Mouse (Mus musculus) olfactory bulb, adult 2 months (tissue): ENCODE results near the gene Olfr1389.
"Not testable (repeated sequence)": the region's sequence is repeated elsewhere in the genome, so short reads cannot be mapped to it uniquely, and the experiment has no call there.

ENCODE experiments used
- CTCF ChIP-seq: fragments of 200-500 bp; IDR thresholded peaks from 2 replicates; pipeline ENCODE4 v1.5.1; 2012; ENCODE audit warnings: low read depth, mild to moderate bottlenecking, low read length, moderate library complexity; ENCODE audit not compliant: insufficient read depth
- POLR2A ChIP-seq: fragments of 200-500 bp; IDR thresholded peaks from 2 replicates; pipeline ENCODE4 v1.6.1; 2012; ENCODE audit warnings: mild to moderate bottlenecking, low read depth, low read length, moderate library complexity; ENCODE audit not compliant: insufficient read depth

DNA sequence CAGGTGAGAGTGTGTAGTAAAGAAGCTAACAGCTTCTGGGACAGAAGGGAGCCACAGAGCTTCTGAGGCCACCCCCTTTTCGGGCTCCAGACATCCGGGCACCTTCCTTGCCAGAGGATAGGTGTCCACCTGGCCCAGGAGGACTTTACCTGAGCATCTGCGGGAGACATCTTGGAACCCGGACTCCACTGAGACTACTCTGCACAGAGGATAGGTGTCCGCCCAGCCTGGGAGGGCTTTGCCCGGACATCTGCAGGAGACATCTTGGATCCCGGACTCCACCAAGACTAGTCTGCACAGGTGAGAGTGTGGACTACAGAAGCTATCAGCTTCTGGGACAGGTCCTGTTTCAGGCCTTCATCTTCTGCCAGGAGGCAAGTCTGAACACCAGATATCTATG, 36.7 kb upstream of the Olfr1389 start:
- TF ChIP-seq CTCF, POLR2A: not testable (repeated sequence)
